Mouse (Mus musculus) ovary, postnatal 14 days (tissue): ENCODE data around the gene Gm17482.

Source experiments
- DNase-seq: peaks from one replicate; pipeline ENCODE4 v3.0.0; 2022; ENCODE audit warnings: low spot score

The Gm17482 gene

DNA sequence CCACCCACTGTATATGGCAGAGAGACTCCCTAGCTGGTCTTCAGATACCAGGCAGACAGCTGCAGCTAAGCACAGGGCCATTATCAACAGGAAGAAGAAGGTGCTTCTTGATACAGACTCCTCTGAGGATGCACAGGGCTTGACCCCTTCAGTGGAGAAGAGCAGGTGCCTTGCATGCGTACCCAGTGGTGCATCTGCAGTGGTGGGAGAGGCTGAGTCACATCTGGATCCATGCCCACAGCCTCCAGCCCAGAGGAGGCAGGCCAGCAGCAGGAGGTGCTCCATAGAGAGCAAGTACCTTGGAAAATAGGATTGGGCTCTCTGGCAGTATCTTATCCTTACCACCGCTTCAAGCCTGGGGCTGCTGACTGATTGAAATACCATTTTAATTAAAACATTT is 66.7 kb downstream of the Gm17482 start:
- no peak for DNase-seq

DNA sequence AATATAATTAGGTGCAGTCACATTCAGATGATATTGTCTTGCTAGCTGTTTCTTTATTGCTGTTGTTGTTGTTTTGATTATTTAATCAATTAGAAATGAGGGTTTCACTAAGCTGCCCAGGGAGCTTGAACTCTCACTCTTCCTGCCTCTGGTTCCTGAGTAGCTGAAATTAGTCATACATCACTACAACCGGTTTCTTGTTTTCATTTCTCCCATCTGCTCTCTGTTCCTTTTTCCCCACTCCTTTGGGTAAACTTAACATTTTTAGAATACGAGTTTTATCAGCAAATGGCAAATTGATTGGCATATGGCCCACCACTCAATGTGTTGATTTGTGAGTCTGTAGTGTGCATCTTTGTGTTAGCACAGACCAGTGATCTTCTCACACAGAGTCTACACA is 80.0 kb downstream of the Gm17482 start:
- DNase-seq, result no peak
